Mouse (Mus musculus) gastrocnemius, postnatal 10 days (tissue): ENCODE results near the gene Mrpl48. TPM values are rescaled to one million over a fixed set of nuclear protein-coding genes. Genes with fewer than 3 reads are reported as not detected.

Experiments
- DNase-seq: peaks from one replicate; pipeline ENCODE4 v3.0.0; 2021; ENCODE audit warnings: mixed read lengths
- long read RNA-seq, 2 experiments: library from polyadenylated mRNA; stranded (forward); transcript quantifications; one replicate each; pipeline ENCODE4 v2.0.0; 2021
- total RNA-seq, 2 experiments: library from RNA; stranded (reverse); gene quantifications; 2 replicates each; pipeline ENCODE4 v1.2.3; 2021

Mrpl48 gene
- 10 to 100 TPM; 79.2 to 87.0 TPM for total RNA-seq
- long read RNA-seq, experiment 1, full-length matches to known transcripts: 44 of 54 reads
- long read RNA-seq, experiment 1, partial matches to known transcripts: 0 of 54 reads
- long read RNA-seq, experiment 1, other reads (novel, unspliced or antisense): 10 of 54 reads
- long read RNA-seq, experiment 2, full-length matches to known transcripts: 48 of 60 reads
- long read RNA-seq, experiment 2, partial matches to known transcripts: 1 of 60 reads
- long read RNA-seq, experiment 2, other reads (novel, unspliced or antisense): 11 of 60 reads

- DNase-seq: peak; percentile 75
Observed at GRCm38 (mm10) chr7:100608130-100608741, at the start of gene Mrpl48. TSS of gene Mrpl48 (minus strand) at chr7:100608301.

GRCm38 (mm10) chr7:100656739-100657138 lies 48.6 kb upstream of the Mrpl48 start:
- no peak for DNase-seq

GRCm38 (mm10) chr7:100654441-100654840 lies 46.3 kb upstream of the Mrpl48 start:
- no peak for DNase-seq

- DNase-seq: no peak
Observed at GRCm38 (mm10) chr7:100653480-100654266, 45.6 kb upstream of the Mrpl48 start.

- no peak for DNase-seq
Observed at GRCm38 (mm10) chr7:100651011-100651410, 42.9 kb upstream of the Mrpl48 start.

- DNase-seq: no peak
Observed at GRCm38 (mm10) chr7:100650421-100650820, 42.3 kb upstream of the Mrpl48 start.

GRCm38 (mm10) chr7:100649826-100650225 lies 41.7 kb upstream of the Mrpl48 start:
- DNase-seq: no peak

GRCm38 (mm10) chr7:100649095-100649494 lies 41.0 kb upstream of the Mrpl48 start:
- DNase-seq: no peak

GRCm38 (mm10) chr7:100645147-100645546 lies 37.0 kb upstream of the Mrpl48 start:
- peak; percentile 71 for DNase-seq

GRCm38 (mm10) chr7:100642413-100642812 lies 34.3 kb upstream of the Mrpl48 start:
- DNase-seq: no peak

- no peak for DNase-seq
Observed at GRCm38 (mm10) chr7:100637657-100638056, 29.6 kb upstream of the Mrpl48 start.

GRCm38 (mm10) chr7:100624538-100624937 lies 16.4 kb upstream of the Mrpl48 start:
- DNase-seq: no peak

GRCm38 (mm10) chr7:100622277-100622676 lies 14.2 kb upstream of the Mrpl48 start:
- DNase-seq: no peak

GRCm38 (mm10) chr7:100616121-100616857 lies 8.2 kb upstream of the Mrpl48 start:
- no peak for DNase-seq

- DNase-seq: no peak
Observed at GRCm38 (mm10) chr7:100608910-100609309, 809 bp upstream of the Mrpl48 start.

- DNase-seq: peak; percentile 93
Observed at GRCm38 (mm10) chr7:100607214-100608129, 629 bp downstream of the Mrpl48 start, which contains the start of gene Rab6a. TSS of gene Rab6a (plus strand) at chr7:100607410.

GRCm38 (mm10) chr7:100600211-100600610 lies 7.9 kb downstream of the Mrpl48 start:
- DNase-seq: no peak

- no peak for DNase-seq
Observed at GRCm38 (mm10) chr7:100593349-100593748, 14.8 kb downstream of the Mrpl48 start.

- no peak for DNase-seq
Observed at GRCm38 (mm10) chr7:100591522-100591852, 16.6 kb downstream of the Mrpl48 start.

- DNase-seq: peak; percentile 72
Observed at GRCm38 (mm10) chr7:100590845-100591521, 17.1 kb downstream of the Mrpl48 start.

GRCm38 (mm10) chr7:100590504-100590844 lies 17.6 kb downstream of the Mrpl48 start:
- DNase-seq: no peak
